Mouse (Mus musculus): ENCODE measurements around the gene Gm42742. TPM values are rescaled to one million over a fixed set of nuclear protein-coding genes. Genes with fewer than 3 reads are reported as not detected.
A peak's percentile ranks its signal among the peaks of the same experiment; 100 is the strongest.

Gene Gm42742
- polyA plus RNA-seq (2012; rRNA removed): 22.1 and 23.8 TPM in 2 replicates

GRCm38 (mm10) chr7:127020901-127021562 lies at the start of gene Gm42742, which contains the start of gene Prrt2:
Gm42742 (minus strand) TSS chr7:127021097.
Prrt2 (minus strand) TSS chr7:127021211.
- no peak for DNase-seq (ENCODE audit: low read depth, low spot score)

DNA sequence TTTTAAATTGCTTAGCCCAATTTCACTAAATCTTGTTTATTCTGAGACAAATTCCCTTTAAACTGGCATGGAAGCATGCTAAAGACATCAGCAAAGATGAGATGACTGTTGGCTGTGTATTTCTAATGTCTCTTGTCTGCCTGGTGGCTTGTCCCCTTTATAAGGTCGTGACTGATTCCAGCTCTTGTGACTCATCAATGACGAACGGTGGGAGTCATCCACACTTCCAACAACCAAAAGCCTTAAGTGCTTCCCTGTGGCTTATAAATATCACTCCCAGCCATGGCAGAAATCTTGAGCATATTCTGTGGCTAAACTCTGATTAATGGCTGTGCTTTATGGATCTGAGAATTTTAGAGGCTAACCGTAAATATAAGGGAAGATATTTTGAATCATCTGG lies 45.4 kb upstream of the Gm42742 start:
- 51% methylated on average over 4 of the region's 4 CpGs for WGBS

More at GRCm38 (mm10) chr7:127020901-127021562, at the start of gene Gm42742, which contains the start of gene Prrt2:
- 3% methylated on average over 37 of the region's 37 CpGs for WGBS

DNA sequence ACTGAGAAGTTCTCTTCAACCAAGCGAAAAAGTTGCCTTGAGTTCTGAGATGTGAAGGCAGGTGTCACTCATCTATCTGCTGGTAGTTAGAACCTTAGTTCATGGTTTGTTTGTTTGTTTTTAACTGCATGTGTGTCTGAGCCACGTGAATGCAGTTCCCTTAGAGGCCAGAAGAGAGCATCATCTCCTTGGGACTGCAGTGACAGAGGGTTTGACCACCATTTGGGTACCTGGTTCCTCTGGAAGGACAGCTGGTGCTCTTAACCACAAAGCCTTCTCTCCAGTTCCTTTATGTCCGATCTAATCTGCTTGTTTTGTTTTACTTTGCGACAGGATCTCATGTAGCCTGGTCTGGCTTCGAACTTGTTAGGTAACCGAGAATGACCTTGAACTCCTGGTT lies 44.6 kb upstream of the Gm42742 start:
- DNase-seq (ENCODE audit: low read depth, low spot score): no peak
- WGBS: 87% methylated on average over 6 of the region's 6 CpGs

More for the DNA sequence above, 45.4 kb upstream of the Gm42742 start:
- no peak for DNase-seq (ENCODE audit: low read depth, low spot score)

- DNase-seq (ENCODE audit: low read depth, low spot score): no peak
- WGBS: 66% methylated on average over 5 of the region's 5 CpGs
Measured at GRCm38 (mm10) chr7:127055026-127055585, 34.2 kb upstream of the Gm42742 start.

DNA sequence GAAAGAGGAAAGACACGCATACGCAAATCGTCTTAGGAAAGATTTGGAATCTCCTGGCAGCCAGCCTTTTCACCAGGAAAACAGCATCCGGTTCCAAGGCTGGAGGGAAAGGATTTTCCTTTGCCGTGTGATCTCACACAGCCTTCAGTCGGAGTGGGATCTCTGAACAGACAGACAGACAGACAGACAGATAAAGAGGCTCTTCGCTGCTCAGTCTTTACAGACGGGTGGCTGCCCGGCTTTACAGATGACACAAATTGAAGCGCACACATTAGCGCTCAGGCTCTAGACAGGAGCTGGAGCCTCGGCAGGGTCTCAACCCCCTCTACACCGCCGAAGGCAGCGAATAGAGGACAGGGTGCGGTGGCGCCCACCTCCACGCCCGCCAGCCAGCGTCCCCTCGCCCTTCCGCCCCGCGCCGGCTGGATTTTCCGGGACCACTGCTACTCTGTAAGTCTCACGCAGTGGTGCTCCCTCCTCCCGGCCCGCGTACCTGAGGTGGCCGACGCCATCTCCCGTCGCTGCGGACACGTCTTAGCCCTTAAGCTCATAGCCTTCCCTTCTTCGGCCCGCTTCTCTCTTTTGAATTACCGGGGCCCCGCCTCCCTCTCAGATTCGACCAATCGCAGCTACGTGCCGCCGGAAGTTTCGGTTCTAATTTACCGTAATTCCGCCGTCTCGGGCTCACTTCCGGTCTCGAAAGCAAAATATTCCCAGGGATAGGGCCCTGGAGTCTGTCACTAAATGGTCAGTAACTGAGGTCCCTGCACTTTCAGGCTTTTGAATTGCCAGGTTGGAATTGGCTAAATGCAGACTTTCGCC lies 21.2 kb upstream of the Gm42742 start, which contains the start of gene Kif22:
Kif22 (minus strand) TSS at position 621 of the 822 bp plus-strand sequence.
- DNase-seq (ENCODE audit: low read depth, low spot score): peak; percentile 73
- 1% methylated on average over 53 of the region's 53 CpGs for WGBS

- no peak for DNase-seq (ENCODE audit: low read depth, low spot score)
- 40% methylated on average over 1 of the region's 1 CpGs for WGBS
Measured at GRCm38 (mm10) chr7:127031244-127031643, 10.3 kb upstream of the Gm42742 start.

DNA sequence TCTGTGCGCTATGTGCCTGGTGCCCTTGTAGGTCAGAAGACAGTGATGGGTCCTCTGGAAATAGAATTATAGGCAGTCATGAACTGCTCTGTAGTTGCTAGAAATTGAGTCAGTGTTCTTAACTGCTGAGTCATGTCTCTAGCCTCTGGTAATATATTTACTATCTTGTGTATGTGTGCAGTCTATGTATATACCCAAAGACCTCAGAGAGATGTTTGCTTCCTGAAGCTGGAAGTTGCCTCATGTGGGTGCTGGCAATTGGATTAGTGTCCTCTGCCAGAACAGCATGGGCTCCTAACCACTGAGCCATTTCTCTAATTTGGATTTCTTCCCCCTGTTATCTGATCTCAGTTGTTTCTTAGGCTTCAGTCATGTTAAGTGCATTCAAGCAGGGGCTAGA lies 9.3 kb upstream of the Gm42742 start:
- no peak for DNase-seq (ENCODE audit: low read depth, low spot score)
- WGBS: 91% methylated on average over 1 of the region's 1 CpGs

DNA sequence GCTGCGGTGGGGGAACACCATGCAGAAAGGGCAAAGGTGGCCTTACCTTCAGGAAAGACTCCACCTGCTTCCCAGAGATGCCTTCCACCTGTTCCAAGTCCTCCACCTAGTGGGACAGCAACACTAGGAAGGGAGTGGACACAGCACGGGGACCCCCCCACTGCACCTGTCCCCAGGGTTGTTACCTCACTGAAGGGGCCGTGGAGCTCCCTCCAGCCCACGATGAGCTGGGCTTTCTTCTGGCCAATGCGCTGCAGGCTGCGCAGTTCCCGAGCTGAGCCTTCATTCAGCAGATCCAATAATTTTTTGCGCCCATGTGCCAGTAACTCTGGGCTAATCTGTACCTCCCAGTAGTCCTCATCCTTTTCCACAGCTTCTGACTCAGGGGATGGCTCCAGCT lies 7.0 kb upstream of the Gm42742 start:
- no peak for DNase-seq (ENCODE audit: low read depth, low spot score)
- WGBS: 39% methylated on average over 8 of the region's 8 CpGs

DNA sequence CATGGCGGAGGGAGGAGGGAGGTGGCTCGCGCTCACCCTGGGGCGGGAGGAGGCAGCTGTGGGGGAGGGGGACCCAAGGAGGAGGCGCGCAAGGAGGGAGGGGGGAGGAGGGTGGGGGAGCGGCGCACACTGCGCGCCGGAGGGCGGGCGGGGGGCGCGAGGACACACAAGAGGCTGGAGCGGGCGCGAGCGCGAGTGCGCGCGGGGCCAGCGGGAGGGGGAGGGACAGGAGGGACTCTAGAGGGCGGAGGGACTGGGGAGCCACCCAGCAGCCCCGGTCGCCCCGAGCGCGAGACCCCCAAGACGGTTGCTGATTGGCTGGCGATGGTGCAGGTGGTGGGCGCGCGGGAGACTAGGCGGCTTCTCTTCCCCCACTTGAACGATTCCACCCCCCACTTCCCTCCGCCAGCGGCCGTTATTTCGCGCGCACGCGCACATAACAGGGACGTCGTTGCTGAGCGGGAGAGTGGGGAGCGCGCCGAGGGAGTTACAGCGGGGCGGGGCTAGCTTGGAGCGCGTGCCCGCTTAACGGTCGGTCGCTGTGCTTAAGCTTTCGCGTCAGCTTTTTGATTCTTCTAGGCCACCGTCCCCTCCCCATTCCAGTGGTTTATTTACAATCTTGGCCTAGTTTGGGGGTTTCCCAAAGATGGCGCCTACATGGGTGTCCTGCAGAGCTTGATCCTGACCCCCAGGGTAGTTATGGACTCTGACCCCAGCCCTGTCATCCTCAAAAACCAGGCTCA lies 6.3 kb upstream of the Gm42742 start, which contains the start of gene Maz:
Maz (minus strand) TSS at position 54 of the 743 bp plus-strand sequence.
- 1% methylated on average over 61 of the region's 63 CpGs for WGBS
- DNase-seq (ENCODE audit: low read depth, low spot score): peak; percentile 94

DNA sequence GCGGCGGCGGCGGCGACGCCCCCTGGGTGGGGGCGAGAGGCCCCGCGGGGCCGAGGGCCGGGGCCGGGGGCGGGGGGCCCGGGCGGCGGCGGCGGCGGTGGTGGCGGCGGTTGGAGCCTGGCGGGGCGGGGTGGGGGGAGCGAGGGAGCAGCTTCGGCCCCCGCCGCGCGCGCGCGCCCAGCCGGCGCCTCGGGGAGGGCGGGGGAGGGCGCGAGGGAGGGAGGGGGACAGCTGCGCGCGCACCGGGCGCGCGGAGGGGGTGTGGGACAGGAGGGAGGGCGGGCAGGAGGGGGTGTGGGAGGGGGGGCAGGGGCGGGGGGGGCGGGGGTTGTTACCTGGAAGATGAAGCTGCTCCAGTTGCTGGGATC lies 5.7 kb upstream of the Gm42742 start:
- no peak for DNase-seq (ENCODE audit: low read depth, low spot score)
- WGBS: 4% methylated on average over 15 of the region's 48 CpGs

DNA sequence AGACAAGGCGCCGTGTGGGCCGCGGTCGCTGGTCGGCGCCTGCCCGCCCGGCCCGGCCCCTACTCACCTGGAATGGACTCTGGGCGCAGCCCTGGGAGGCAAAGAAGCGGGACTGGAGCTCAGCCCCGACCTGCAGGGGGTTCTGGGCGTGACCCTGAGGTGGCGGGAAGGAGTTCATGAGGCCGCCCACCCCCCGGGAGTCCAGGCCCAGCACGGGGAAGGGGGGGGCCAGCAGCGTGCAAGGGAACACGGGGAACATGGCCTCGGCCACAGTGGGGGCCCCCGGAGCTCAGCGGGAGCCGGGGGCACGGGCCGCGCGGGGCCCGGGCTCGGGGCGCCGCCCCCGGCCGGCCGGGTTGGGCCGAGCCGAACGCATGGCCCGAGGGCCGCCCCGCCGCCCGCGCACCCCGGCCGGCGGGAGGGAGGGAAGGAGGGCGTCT lies 5.3 kb upstream of the Gm42742 start:
- under 1% methylated on average over 40 of the region's 48 CpGs for WGBS

GRCm38 (mm10) chr7:127025556-127026160 lies 4.8 kb upstream of the Gm42742 start:
- WGBS: under 1% methylated on average over 59 of the region's 65 CpGs
- no peak for DNase-seq (ENCODE audit: low read depth, low spot score)

More for the DNA sequence above, 5.3 kb upstream of the Gm42742 start:
- no peak for DNase-seq (ENCODE audit: low read depth, low spot score)

DNA sequence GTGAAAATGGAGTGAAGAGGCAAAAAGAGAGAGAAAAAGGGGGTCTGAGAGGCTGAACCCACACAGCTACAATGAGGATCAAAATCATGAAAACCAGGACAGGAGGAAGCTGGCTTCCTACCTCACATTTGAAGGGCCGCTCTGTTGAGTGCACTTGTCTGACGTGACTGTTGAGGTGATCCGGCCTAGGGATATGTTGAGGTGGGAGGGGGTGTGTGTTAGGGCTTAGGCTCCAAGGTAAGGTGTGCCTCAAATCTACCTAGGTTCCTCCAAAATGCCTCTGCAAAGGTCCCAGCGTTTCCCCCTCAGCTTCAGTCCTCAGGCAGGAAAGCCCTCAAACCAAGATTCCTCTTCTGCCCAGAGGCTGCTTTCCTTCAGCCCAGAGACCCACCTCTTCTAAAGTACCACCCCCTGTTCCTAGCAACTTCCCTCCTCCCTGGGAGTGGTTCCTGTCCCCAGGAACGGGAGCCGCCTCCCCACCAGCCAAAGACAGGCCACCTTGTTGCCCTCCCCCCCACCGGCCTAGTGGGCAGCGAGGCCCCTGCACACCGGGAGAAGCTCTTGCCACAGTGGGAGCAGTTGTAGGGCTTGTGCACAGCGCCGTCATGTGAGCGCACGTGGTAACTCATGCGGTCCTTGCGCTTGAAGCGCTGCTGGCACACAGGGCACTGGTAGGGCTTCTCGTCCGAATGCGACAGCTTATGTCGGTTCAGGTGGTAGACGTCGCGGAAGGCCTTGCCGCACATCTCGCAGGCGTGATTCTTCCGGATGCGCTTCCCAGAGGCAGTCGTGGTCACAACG lies 4.1 kb upstream of the Gm42742 start:
- no peak for DNase-seq (ENCODE audit: low read depth, low spot score)
- WGBS: 2% methylated on average over 30 of the region's 30 CpGs

DNA sequence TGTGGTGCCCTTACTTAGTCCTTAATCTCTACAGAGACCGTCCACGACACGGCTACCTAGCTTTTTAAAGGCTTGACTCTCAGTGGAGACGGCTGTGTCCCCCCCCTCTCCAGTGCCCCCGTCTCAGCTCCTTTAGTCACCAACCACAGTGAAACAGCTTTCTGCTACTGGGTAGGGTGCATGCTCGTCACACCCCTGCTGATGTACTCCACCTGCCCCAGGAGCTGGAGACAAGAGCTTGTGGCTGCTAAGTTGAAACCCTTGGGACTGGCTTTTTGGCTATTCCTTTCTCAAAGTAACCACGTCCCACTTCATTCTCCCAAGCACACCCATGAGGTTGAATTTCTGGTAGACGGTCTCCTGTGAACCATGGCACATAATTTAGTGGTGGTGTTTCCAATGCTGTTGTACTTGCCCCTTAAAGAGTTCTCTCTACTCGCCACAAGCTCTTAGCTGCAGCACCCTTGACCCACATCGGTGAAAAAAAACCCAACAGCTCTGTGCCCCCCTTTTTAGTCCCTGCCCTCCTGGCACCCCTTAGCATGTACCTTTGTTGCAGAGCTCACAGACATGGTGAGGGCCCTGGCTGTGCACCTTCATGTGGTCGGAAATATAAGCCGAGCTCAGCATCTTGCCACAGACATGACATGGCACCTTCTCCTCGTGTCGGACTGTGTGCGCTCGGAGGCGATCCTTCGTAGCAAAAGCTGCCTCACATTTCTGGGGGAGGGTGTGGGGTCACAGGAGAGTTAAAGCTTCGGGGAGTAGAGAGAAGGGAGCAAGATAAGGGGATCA lies 3.2 kb upstream of the Gm42742 start:
- no peak for DNase-seq (ENCODE audit: low read depth, low spot score)
- WGBS: 39% methylated on average over 19 of the region's 19 CpGs

DNA sequence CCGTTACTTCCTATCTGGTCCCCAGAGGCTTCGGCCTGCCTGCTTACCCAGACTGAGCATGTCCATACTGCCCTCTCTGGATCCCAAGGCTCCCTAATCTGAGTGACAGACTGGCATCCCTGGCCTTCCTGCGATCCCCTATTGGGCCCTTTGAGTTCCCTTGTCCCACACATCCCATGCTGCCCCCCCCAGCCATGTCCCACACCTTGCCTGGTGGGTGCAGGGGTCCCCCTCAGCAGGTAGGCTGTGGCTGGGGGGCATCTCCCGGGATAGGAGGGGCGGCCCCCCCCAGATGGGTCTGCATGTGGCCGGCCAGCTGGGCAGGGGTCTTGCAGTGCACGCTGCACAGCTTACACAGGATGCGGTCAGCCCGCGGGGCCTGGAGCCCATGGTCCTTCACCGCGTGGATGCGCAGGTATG lies 2.4 kb upstream of the Gm42742 start:
- WGBS: 87% methylated on average over 13 of the region's 13 CpGs
- no peak for DNase-seq (ENCODE audit: low read depth, low spot score)

GRCm38 (mm10) chr7:127022528-127023271 lies 1.8 kb upstream of the Gm42742 start:
- DNase-seq (ENCODE audit: low read depth, low spot score): no peak
- WGBS: 86% methylated on average over 7 of the region's 7 CpGs

All from large intestine, adult 2 months (tissue).